Mouse (Mus musculus) natural killer cell, adult 2 months (primary cell): ENCODE results near the gene Gnai2.
A peak's percentile ranks its signal among the peaks of the same experiment; 100 is the strongest.

Experiments used
- DNase-seq, 2 experiments: peaks; one replicate each; pipeline ENCODE4 v3.0.0; 2022; ENCODE audit warnings: low spot score in 2 of 2

The Gnai2 gene

DNA sequence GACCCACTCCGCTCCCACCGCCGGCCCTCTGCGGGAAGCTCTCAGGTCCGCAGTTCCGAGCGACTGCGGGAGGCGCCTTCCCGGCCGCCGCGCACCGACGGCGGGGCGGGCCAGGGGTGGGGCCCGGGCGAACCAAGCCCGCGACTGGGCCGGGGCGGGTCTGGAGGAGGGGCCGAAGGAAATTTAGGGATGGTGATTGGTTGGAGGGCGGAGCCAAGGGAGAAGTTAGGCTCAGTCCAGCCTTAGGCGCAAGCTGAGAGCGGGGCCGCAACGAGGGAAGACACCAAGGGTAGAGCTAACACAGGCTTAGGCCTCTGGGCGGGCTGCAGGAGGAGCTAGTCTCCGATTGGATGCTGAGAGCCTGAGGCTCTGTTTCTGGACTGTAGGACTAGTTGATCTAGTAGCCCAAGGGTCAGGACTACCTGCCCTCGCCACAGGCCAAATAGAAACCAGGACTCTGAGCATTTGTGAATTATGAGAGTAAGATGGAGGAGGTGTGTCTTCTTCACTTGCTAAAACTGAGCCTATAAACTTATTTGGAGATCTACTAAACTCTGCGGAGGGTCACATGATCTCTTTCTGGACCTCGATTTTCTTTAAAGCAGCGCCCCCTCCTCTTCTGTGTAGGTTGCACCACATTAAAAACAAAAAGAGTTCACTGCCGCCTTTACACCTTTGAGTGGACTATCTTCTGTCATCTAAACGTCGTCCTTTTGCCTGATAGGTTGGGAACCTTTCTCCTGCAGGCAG is at the start of gene Gnai2:
Gnai2 (minus strand) TSS at position 89 of the 750 bp plus-strand sequence.
- DNase-seq: peak; percentile 95 to 96

DNA sequence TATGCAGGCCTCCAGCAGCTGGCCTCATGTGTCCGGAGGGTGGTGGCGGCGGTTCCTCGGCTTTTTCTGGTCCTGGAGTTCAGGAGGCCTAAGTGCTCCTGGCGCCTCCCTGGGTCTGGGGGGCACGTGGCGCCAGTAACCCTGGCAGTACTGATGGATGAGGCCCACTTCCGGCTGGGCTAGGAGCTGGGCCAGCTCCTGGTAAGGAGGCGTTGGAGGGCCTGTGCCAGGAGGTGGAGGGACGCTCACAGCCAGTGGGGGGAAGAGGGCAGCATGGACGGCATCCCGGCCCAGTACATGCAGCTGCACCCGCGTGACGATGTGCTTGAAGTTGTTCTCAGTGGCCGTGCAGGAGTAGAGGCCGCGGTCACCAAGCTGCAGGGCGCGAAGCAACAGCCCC is 47.2 kb upstream of the Gnai2 start:
- no peak for DNase-seq

DNA sequence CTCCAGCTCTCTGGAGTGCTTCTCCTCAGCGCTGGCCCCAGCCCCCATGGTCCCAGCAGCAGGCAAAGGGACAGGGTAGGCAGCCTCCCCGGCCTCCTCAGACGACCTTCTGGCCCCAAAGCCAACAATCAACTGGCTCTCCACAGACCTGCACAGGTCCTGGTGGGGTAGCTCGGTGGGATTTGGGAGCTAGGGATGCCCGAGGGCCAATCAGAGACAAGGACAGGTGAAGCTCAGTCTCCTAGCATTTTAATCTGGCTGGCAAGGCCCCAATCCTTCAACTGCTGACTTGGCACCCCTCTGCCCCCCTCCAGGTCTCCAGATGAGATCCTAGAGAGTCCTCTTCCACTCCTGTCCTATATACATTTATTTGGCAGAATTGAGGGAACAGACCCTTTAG is 44.3 kb upstream of the Gnai2 start, which contains the start of gene Gnat1:
Gnat1 (minus strand) TSS at position 212 of the 400 bp plus-strand sequence.
- DNase-seq: no peak

DNA sequence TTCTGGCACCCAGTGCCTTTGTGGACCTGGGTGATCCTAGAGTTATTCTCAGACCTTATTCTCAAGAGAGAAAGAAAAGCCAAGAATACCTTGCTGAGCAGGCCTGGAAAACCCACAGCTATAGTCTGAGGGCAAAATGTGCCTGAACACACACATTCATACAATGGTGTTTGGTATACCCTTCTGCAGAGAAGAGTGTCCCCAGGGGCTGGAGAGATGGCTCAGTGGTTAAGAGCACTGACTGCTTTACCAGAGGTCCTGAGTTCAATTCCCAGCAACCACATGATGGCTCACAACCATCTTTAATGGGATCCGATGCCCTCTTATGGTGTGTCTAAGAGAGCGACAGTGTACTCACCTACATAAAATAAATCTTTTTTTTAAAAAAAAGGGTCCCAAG is 43.7 kb upstream of the Gnai2 start:
- DNase-seq: no peak

DNA sequence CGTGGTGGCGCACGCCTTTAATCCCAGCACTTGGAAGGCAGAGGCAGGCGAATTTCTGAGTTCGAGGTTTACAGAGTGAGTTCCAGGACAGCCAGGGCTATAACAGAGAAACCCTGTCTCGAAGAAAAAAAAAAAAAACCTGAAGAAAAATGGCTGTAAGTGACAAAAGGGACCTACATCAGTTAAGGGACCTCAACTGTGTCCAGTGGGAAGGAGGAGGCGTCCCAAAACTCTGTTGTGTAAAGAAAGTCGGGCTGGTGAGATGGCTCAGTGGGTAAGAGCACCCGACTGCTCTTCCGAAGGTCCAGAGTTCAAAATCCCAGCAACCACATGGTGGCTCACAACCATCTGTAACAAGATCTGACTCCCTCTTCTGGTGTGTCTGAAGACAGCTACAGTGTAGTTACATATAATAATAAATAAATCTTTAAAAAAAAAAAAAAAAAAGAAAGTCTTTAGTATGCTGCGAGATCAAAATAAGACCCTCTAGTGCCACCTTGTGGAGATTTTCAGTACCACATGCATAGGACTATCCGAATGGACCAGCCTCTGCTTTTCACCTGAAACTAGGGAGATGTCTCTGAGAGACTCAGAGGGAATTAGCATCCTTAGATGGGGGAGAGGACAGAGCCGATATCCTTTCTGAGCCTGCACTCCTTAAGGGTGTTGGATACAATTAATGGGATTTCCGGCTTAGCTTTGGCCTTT is 42.8 kb upstream of the Gnai2 start:
- DNase-seq: peak; percentile 73 to 80

DNA sequence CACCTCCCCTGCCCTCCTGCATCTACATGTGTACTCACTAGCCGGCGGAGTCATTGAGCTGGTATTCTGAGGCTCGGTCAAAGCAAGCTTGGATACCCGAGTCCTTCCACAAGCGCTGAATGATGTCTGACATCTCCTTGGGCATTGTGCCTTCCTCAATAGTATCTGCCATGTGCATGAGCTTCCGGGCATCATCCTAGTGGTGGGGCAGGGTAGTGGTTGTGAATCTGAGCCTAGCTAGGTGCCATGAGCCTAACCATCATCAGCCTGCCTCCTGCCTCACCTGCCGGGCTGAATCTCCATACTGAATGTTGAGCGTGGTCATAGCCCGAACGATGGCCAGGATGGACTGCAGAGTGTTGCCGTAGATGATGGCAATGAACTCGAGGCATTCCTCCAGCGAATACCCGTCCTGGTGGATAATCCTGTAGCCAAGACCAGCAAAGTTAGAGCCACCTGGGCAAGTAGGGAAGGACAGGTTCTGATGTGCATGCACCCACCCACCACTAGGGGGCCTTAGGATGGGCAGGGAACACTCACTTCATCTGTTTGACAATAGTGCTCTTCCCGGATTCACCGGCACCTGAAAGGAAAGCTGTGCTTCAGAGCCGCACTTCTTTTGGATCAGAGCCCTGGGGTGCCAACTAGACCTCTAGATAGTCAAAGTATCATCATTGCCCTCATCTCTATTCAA is 42.1 kb upstream of the Gnai2 start:
- peak; percentile 30 to 55 for DNase-seq

DNA sequence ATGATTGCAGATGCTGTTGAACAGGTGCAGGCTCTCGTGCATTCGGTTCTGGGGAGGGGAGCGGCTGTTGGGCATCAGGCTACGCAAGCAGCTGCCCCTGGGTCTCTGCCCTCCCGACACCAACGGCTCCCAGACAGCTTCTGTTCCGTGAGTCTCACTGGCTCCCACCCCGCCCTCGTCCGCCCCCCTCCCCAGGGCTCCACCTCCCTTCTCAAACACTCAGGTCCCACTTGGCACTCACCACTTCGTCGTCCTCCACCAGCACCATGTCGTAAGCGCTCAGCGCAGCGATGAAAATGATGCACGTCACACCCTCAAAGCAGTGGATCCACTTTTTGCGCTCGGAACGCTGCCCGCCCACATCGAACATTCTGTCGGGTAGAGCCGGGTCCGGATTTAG is 41.1 kb upstream of the Gnai2 start:
- no peak for DNase-seq

DNA sequence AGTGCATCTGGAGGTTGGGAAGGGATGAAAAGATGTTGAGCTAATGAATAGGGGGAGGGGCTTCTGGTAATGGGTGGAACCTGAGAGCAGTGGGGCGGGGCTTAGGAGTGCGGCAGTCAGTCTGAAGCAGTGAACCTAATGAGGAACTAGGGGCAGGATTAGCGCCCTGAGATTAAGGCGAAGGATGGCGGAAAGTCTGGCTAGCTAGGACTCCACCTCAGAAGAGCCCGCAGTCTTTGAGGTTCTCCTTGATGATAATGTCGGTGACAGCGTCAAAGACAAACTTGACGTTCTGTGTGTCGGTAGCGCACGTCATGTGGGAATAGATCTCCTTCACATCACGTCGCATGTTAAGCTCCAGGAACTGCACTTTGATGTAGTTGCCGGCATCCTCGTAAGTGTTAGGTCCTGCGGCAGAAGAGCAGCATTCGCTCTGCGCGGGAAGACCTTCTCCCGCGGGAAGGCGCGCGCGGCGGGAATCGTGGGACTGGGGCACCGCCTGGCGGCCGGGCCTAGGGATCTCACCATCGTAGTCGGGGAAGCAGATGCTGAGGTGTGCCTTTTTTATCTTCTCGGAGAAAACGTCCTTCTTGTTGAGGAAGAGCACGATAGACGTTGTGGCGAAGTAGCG is 40.6 kb upstream of the Gnai2 start:
- DNase-seq: peak in 1 of 2 experiments; percentile 35

DNA sequence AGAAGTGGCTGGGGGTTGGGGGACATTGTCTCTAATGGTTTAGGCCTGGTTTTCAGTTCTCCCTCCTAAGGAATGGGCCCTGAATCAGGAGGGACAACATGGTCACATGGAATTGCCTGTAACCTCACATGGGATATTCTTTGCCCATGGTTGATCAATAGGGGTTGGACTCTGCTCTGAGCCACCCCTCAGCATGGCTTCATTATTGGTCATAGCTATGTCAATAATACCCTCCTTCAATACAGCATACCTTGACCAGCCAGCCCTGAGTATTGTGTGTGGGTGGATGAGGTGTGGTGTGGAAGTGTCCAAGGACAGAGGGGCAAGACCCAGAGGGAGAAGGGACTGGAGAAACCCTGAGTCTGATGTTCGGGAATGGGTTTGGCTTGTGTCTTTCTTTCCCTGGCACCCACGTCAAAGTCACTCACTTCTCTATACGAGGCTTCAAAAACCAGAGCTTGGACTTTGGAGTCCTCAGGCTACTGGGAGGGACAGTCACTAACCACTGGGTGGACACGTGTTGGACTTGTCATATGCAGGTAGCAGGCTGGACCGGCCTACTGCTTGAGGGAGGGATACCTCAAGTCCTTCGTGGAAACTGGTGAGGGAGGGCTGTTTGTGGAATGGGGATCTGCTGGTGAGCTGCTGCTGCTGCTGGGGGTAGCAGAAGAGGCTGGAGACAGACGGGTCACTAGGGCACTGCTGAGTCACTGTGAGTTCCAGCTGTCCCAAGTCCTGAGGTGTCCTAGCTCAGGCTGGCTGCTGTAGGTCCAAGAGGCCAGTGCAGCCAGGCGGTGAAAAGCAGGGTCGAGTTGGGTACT is 39.7 kb upstream of the Gnai2 start:
- no peak for DNase-seq

DNA sequence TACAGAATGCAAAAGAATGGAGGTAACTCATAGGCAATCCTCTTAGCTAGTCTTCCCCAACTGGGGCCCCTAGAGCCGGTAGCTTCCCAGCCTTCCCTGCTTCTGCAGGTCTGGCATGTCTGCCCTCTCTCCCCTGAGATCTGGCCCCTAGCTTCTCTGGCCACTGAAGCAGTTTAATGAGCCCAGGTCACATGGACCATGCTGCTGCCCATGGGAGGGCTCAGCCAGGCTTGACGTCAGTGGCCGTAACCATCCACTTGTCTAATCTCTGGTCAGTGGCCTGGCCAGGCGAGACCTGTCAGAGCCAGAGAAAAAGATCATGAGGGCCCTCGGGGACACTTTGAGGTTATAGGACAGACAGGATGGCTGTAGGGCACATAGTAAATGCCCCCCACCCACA is 35.1 kb upstream of the Gnai2 start:
- no peak for DNase-seq

DNA sequence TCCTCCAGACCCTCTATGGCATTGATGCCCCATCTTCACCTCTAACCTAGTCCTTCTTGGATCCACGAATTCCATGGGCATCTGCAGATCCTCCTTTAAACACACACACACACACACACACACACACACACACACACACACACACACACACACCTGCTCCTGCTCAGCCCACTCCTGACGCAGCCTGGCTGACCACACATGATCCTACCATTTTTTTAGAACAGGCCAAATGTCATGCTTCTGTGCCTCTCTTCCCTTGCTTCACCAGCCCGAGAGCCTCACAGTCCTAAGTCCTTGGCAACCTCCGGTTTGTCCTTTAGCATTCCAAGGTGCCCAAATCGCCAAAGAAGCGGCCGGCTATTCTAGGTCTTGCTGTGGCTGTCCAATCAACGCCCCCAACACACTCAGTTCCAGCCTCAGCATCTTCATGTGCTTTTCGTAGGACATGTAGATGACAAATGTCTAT is 34.3 kb upstream of the Gnai2 start, which contains the start of gene Slc38a3:
Slc38a3 (minus strand) TSS at position 51 of the 466 bp plus-strand sequence.
- no peak for DNase-seq

DNA sequence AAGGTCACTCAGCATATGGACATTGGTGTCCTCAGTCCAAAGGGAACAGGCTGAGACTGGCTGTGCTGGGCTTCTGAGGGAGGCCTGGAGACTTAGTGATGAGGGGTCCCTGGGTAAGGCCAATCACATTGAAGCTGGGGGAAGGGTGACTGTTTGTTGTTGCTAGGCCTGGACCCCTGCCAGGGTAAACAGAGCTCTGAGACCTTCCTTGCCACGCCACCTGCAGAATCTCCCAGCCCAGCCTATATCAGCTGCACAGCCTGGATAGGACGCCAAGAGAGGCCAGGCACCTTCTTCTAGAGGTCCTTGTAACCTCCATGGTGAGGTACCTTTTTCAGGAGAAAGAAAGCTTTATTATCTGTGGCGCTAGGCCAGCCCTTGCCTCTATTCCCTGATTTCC is 33.7 kb upstream of the Gnai2 start:
- no peak for DNase-seq

DNA sequence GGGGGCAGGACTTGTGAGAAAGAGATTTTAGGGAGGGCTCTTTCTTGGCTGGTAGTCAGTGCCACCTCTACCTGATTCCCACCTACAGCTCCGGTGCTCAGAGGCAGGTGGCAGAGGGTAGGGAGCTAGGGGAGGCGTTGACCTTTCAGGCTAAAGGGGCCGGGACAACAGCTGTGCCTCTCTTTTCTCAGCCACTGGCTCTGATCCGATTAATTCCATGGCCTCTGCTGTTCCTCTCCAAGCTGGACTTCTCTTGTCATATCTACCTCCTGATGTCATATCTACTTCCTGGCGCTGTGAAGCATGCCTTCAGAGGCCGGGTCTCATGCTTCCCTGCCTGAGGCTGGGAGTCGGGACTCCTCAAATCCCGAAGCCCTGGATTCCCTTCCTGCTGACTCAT is 32.8 kb upstream of the Gnai2 start:
- no peak for DNase-seq

DNA sequence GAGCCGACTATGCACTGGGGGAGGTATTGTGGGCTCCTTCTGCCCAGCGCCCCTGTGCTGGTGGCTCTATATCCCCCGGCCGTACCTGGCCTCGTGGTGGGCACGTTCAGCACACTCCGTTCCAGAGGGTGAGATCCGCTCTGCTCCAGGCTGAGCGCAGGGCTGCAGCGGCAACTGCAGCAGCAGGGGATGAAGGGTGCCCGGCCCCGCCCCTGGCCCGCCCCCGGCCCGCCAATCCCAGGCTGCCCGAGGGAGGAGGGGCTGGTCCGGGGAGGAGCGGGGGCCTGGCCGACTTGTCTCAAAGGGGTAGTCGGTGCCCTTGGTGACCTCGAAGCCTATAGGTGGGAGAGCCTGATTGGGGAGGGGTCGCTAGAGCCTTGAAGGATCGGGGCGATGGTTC is 32.1 kb upstream of the Gnai2 start:
- no peak for DNase-seq

DNA sequence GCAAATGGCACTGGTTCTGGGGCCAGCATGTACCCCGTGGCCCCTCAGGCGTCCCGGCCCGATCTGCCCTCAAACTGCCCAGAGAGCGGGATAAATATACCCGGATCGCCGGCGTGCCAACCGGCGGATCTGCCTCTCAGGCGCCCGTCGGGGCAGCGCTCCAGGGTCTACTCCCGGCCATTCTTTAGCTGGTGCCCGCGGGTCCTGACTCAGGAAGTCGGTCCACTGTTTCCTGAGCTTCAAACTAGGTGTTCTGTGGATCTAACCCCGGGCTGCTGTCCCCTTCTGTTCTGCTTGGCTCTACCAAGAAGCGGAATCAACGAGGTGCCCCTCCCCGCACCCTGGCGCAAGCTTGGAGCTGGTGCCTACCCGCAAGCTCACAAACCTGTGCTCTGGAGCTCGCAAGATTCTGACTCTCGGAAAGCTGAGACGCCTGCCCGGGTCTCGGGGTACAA is 31.6 kb upstream of the Gnai2 start:
- DNase-seq: no peak

DNA sequence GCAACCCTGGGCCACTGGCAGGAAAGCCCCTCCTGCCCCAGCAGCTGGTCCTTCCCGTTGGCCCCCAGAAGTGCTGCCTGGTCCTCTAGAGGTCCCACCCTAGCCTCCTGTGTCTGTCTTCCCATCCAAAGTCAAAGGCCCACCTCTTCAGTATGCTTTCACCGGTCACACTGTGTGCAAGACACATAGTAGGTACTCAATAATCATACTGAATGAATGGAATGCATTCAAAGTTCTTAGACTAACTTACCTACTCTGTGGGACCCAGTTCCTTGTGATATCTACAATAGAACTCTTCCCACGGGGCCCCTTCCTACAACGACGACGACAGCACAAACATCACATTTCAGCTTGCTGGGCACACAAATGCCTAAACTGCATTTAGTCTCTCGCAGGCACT is 30.1 kb upstream of the Gnai2 start:
- DNase-seq: no peak

DNA sequence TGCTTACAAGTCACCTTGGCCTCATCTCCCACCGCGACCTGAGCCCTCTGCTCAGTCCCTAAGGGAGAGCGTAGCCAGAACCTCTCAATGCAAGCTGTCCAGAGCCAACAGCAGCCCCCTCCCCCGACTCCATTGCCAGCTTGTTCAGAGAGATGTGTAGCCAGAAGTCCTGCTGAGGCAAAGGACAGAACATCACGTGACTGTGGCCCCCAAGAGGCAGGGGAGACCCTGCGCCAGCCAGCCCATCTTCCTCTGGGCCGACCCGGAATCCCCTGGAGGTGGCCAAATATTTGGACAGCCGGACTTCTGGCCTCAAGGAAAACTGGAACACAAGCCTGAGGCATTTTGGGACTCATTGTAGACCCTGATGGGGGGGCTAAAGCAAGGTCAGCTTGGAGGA is 28.4 kb upstream of the Gnai2 start:
- no peak for DNase-seq

DNA sequence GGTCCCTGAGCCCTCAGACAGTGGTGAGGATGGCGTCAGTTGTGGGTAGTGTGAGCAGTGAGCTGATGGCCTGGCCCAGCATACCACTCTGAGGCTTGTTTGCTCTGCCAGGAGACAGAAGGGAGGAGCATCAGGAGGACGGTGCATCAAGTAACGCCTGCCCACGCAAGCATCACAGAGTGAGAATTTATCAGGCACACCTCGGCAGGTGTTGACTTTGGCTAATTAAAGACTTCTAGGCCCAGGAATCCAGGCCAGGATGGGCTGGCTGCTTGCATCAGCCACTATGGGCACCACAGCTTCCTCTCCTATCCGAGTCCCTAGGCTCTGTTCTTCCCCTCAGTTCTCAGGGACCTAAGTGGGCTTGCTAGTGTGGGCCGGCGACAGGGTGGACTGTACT is 27.2 kb upstream of the Gnai2 start:
- DNase-seq: no peak

DNA sequence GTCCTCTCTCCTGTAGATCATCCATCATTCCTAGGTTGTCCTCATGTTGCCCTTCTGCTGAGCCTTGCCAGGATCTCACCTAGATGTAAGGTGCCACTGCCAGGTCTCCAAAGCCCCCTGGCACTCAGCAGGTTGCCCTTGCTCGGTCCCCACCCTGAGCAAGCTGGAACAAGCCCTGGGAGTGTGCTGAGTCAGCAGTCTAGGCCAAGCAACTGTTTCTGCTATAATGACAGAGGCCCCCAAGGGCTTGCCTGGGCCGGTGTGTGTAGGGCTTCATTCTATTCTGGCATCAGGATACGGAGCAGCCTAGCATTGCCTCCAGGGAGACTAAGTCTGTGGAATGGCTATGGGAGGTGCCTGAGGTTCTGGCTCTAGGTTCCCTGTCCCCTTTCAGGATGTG is 25.6 kb upstream of the Gnai2 start:
- DNase-seq: no peak

DNA sequence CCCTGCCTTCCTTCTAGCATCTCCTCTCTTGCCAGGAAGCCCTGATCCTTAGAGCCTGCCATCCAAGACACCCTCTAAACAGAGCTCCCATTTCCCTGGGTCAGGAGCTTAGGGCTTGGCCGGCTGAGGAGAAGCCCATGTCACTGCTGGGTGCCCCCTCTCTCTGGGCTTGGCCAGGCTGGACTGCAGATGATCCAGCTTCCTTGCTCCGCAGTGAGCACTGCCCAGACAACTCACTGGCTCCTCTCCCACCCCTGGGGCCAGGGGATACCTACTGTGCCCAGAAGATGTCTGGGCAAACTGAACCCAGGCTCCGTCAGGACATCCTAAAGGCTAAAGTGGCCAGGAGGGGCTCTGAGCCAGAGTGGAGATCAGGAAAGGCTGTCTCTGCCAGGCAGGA is 24.8 kb upstream of the Gnai2 start:
- DNase-seq: no peak

DNA sequence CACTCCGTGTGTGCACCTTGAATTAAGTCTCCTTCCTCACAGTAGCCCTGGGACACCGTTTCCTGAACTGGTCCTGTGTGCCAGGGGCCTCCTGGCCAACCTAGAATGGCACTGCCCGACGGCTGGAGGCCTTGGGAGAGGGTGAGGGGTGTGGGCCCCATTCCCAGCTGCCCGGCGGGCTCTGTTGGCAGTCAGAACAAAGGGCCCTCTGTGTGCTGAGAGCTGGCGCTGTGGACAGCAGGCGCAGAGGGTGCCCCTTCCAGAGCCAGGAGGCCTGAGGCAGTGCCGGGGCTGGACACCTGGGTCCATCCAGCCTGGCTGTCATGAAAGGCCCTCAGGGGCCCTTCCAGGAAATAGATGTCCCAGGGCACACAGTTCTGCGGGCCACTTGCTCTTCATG is 24.4 kb upstream of the Gnai2 start:
- DNase-seq: no peak
